Mouse (Mus musculus) forebrain, embryonic 14.5 days (tissue): Measurements from ENCODE around the gene Klf12. TPM values are rescaled to one million over a fixed set of nuclear protein-coding genes. Genes with fewer than 3 reads are reported as not detected.
"Not testable (repeated sequence)": the region's sequence is repeated elsewhere in the genome, so short reads cannot be mapped to it uniquely, and the experiment has no call there.

Source experiments
- ATAC-seq: fragments of 200-750 bp; cut with Nextera tagmentation; 2 replicates; pipeline ENCODE4 v1.8.0; 2017; ENCODE audit warnings: mild to moderate bottlenecking, moderate library complexity
- DNase-seq: peaks from one replicate; pipeline ENCODE4 v3.0.0-alpha.2; 2015; ENCODE audit warnings: low spot score
- H3K27ac ChIP-seq: fragments of 300-500 bp; sonication (generic); 2 replicates; pipeline ENCODE4 v1.5.1; 2014; ENCODE audit warnings: low read depth, mild to moderate bottlenecking, control low read depth, low read length, moderate library complexity
- H3K27me3 ChIP-seq: fragments of 300-500 bp; sonication (generic); replicated peaks from 2 replicates; pipeline ENCODE4 v1.6.1; 2014; ENCODE audit warnings: low read length, control low read depth, mixed read lengths; ENCODE audit not compliant: control insufficient read depth, insufficient read depth
- H3K36me3 ChIP-seq: fragments of 300-500 bp; sonication (generic); 2 replicates; pipeline ENCODE4 v1.6.1; 2014; ENCODE audit warnings: low read length, control low read depth; ENCODE audit not compliant: control insufficient read depth, insufficient read depth
- H3K4me1 ChIP-seq: fragments of 300-500 bp; sonication (generic); 2 replicates; pipeline ENCODE4 v1.6.1; 2014; ENCODE audit warnings: antibody characterized with exemption, low read length, control low read depth; ENCODE audit not compliant: control insufficient read depth, insufficient read depth
- H3K4me2 ChIP-seq: fragments of 300-500 bp; sonication (generic); 2 replicates; pipeline ENCODE4 v1.6.1; 2014; ENCODE audit warnings: mild to moderate bottlenecking, control low read depth, low read length
- H3K4me3 ChIP-seq: fragments of 300-500 bp; sonication (generic); 2 replicates; pipeline ENCODE4 v1.5.1; 2014; ENCODE audit warnings: low read depth, low read length, control low read depth
- H3K9ac ChIP-seq: fragments of 300-500 bp; sonication (generic); 2 replicates; pipeline ENCODE4 v1.6.1; 2014; ENCODE audit warnings: mild to moderate bottlenecking, low read length, control low read depth, moderate library complexity
- H3K9me3 ChIP-seq: fragments of 300-500 bp; sonication (generic); replicated peaks from 2 replicates; pipeline ENCODE4 v1.6.1; 2016; ENCODE audit warnings: low read length, control low read depth, mixed read lengths; ENCODE audit not compliant: control insufficient read depth
- WGBS: fragments of 180-500 bp; shearing (Covaris S2); extraction: QIAGEN DNeasy Blood & Tissue Kit; methylation state at CpG from one replicate; pipeline ENCODE4 v1.1.7; 2014; 5-methylcytosine and 5-hydroxymethylcytosine counted together
- polyA plus RNA-seq: library from polyadenylated mRNA; unstranded; fragments of >200 nt; fragmentation: Nextera tagmentation; extraction: Ambion mirVana; gene quantifications from 2 replicates; pipeline ENCODE4 v1.2.1, GENCODE M21; 2014

Gene Klf12
- polyA plus RNA-seq, 1 experiment from 2014 or later: 16.3 TPM

DNA sequence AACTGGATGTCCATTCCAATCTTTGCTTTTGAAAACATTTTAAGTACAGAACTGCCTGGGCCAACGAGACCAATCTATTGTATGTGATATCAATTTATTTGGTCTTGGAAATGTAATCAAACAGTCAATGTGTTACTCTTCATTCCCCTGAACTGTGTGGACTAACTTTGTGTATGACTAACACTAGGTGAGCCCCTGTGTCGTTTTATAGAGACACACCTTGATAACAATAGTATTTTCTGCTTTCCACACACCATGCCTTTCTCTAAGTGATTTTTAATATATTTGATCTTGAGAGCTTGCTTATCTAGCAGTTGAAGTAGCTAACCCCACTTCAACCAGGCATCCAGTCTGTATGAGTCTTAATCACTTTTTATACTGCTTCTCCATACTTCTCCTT, 398.0 kb downstream of the Klf12 start:
- H3K4me1 ChIP-seq: no peaks in the 10 kb centered on the region
- H3K9ac ChIP-seq: no peak overlapping the region
- WGBS: 88% methylated on average over 2 of the region's 2 CpGs
- no peaks in the 10 kb centered on the region for H3K36me3 ChIP-seq
- no peaks in the 10 kb centered on the region for H3K27me3 ChIP-seq
- no peak overlapping the region for H3K4me3 ChIP-seq
- no peak for DNase-seq
- no peak overlapping the region for H3K4me2 ChIP-seq
- no peak overlapping the region for H3K27ac ChIP-seq
- ATAC-seq: no peak
- H3K9me3 ChIP-seq: no peaks in the 10 kb centered on the region

DNA sequence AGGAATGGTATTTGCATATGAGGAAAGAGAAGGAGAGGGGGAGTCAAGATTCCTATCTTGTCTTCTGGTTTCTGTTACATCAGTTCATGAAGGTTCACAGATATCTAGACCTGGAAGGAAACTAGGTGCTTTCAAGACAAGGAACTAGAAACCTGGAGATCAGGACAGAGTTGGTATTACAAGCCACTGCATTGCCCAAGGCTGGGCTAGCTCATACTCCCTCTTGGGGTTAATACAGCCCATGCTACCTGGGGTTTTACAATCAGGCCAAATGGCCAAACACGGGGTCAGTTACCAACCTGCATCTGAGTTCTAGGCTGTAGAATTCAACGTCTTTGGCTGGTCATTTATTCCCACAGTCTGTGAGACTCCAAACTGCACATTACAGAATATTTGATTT, 398.9 kb downstream of the Klf12 start:
- DNase-seq (no peak), ATAC-seq (no peak)
- 88% methylated on average over 2 of the region's 2 CpGs for WGBS
- Histone ChIP-seq H3K9me3 (no peaks in the 10 kb centered on the region), H3K36me3 (no peaks in the 10 kb centered on the region), H3K27me3 (no peaks in the 10 kb centered on the region), H3K4me2 (no peak overlapping the region), H3K4me1 (no peaks in the 10 kb centered on the region), H3K9ac (no peak overlapping the region), H3K27ac (no peak overlapping the region), H3K4me3 (no peak overlapping the region)

DNA sequence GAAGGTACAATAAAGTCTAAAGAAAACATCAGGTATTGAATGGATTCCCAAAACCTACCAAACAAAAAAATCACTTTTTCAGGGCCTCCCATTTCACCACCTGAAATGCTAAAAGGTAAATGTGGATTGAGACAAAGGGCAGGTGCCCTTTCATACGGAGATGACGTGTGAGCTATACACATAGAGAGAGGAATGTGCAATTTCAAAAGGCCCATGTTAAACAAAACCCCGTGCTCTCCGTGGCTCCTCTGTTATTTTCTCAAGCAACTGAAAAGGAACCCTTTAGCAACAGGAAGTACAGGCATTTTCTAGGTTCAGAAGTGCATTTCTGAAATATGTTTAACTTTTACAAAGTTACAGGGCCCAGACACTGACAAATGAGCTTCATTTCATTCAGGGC, 399.4 kb downstream of the Klf12 start:
- no peaks in the 10 kb centered on the region for H3K4me1 ChIP-seq
- no peaks in the 10 kb centered on the region for H3K27me3 ChIP-seq
- no peak for DNase-seq
- H3K9me3 ChIP-seq: no peaks in the 10 kb centered on the region
- H3K9ac ChIP-seq: no peak overlapping the region
- 47% methylated on average over 4 of the region's 4 CpGs for WGBS
- H3K36me3 ChIP-seq: no peaks in the 10 kb centered on the region
- no peak for ATAC-seq
- H3K27ac ChIP-seq: no peak overlapping the region
- no peak overlapping the region for H3K4me2 ChIP-seq
- no peak overlapping the region for H3K4me3 ChIP-seq

DNA sequence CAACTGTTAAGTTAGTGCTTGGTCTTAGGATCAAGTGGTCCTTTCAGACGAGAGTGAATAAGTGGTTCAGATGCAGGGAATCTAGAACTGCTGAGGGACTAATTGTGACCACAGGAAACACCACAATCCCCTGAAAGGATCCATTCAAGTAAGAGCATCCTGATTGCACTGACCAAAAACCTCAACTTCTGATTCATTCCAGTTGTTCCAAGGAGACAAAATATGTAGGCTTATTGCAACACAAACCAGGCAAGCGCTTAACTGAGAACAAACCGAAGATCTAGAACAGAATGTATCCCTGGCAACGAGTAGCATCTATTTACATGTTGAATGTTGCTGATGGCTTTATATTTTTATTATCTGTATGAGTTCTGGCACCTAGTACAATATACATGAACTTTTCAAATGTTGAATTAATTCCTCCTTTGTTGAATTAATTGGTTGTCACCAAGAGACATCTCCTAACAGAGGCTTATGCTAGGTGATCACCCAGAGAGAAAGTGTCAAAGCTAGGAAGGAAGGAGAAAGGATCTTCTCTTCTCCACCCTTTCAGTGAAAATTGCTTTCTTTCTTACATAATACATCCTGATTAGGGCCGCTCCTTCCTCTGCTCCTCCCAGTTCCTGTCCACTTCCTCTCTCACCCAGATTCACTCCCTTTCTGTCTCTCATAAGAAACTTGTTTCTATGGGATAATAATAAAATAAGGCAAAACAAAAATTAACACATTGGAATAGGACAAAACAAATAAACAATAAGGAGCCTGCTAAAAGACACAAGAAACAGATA, 407.5 kb downstream of the Klf12 start:
- peaks cover 15% of the 10 kb centered on the region for H3K36me3 ChIP-seq
- H3K9me3 ChIP-seq: no peaks in the 10 kb centered on the region
- H3K4me1 ChIP-seq: no peaks in the 10 kb centered on the region
- no peak overlapping the region for H3K27ac ChIP-seq
- H3K27me3 ChIP-seq: no peaks in the 10 kb centered on the region
- H3K4me2 ChIP-seq: no peak overlapping the region
- ATAC-seq (no peak), DNase-seq (no peak)
- H3K4me3 ChIP-seq: no peak overlapping the region
- H3K9ac ChIP-seq: no peak overlapping the region
- WGBS: 76% methylated on average over 5 of the region's 5 CpGs

DNA sequence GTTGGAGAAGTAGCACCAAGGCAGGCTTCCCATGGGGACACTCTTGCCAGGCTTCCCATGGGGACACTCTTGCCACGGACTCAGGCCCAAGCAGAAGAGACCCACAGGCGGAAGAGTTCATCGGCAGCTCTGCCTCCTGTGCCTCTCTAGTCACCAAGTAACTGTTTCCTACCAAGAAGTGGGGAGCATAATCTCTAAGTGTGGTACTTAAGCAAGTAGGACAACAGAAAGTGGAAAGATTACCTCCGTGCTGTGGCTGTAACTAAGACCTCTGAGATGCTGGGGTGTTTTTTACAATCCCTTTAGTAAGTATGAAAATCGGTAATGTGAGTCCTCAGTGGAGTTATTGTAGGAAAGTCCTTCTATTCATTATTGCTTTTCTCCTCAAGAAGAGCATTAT, 410.8 kb downstream of the Klf12 start:
- no peak for ATAC-seq
- Histone ChIP-seq H3K36me3 (peaks cover 15% of the 10 kb centered on the region), H3K27ac (no peak overlapping the region), H3K4me2 (no peak overlapping the region), H3K9ac (no peak overlapping the region), H3K27me3 (no peaks in the 10 kb centered on the region), H3K9me3 (no peaks in the 10 kb centered on the region), H3K4me1 (no peaks in the 10 kb centered on the region), H3K4me3 (no peak overlapping the region)
- WGBS: 92% methylated on average over 5 of the region's 5 CpGs
- DNase-seq: no peak

DNA sequence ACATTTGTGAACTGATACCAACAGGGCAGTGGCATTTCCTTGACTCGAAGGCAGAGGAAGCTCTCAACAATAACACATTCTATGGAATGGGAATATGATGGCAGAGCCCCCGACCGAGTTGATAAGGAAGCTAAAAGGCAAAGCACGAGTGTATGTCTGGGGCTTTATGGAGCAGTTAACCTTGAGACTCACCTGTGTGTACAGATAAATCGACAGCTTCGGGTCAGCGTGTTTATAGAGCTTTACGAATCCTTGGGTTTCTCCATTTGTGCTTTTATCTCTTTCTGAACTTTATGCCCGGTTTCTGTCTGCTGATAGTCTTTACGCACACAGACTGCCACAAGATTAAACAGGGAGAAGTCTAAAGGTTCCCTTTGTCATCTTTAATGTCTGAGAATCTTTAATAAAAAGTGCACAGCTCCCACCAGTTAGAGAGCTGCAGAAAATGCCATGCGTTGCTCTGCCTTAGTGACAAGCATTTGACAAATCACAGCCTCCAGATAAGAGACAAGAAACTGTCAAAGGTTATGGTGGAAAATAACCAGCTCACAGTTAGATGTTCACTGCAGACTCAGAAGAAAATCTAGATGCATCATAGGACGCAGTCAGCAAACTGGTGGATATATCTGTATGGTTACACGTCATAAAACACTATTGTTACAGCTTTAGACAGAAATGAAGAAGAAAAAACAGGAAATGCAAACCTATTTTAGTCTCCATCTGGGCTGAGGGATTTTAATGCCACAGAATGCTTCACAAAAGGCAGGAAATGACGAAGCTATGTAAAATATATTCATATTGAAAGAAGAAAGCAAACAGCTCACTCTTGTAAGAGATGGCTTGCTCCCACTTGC, 428.1 kb downstream of the Klf12 start:
- Histone ChIP-seq H3K27ac (no peak overlapping the region), H3K4me1 (no peaks in the 10 kb centered on the region), H3K9ac (no peak overlapping the region), H3K27me3 (no peaks in the 10 kb centered on the region), H3K9me3 (no peaks in the 10 kb centered on the region), H3K4me3 (no peak overlapping the region), H3K36me3 (no peaks in the 10 kb centered on the region), H3K4me2 (no peak overlapping the region)
- 89% methylated on average over 14 of the region's 14 CpGs for WGBS
- ATAC-seq: no peak
- peak; percentile 4 for DNase-seq

DNA sequence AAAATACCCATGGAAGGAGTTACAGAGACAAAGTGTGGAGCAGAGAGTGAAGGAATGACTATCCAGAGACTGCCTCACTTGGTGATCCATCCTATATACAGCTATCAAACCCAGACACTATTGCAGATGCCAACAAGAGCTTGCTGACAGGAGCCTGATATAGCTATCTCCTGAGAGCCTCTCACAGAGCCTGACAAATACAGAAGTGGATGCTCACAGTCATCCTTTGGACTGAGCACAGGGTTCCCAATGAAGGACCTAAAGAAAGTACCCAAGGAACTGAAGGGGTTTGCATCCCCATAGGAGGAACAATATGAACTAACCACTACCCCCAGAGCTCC, 430.0 kb downstream of the Klf12 start:
- H3K9me3 ChIP-seq, H3K27me3 ChIP-seq, ATAC-seq, DNase-seq, H3K27ac ChIP-seq, H3K4me3 ChIP-seq, H3K4me1 ChIP-seq, H3K4me2 ChIP-seq, H3K36me3 ChIP-seq, H3K9ac ChIP-seq: not testable (repeated sequence)

DNA sequence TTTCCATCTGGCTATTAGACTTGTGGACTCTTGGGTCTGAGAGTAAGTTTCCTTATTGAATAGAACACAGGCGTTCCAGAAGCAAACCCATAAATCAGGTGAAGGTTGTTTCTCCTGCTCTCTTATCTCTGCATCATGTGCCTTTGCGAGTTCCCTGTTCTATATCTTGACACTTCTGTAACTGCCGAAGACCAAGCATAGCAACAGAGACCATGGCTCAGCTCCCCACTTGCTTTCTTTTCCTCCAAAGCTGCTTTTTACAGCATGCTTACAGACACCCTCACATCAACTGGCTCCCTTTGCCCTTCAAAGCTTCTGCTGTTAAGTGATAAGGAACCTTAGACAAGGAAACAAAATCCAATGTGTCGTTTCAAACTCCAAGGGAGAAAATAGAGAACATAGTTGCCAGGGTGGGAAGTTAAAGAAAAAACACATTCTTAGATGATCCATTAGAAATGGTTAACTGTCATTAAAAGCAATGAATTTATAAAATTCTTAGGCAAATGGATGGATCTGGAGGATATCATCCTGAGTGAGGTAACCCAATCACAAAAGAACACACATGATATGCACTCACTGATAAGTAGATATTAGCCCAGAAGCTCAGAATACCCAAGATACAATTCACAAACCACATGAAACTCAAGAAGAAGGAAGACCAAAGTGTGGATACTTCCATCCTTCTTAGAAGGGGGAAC, 430.6 kb downstream of the Klf12 start:
- H3K27ac ChIP-seq, ATAC-seq, H3K9me3 ChIP-seq, H3K9ac ChIP-seq, H3K4me2 ChIP-seq, H3K4me1 ChIP-seq, DNase-seq, H3K4me3 ChIP-seq, H3K36me3 ChIP-seq, H3K27me3 ChIP-seq: not testable (repeated sequence)
- whole genome bisulfite sequencing: 92% methylated on average over 4 of the region's 4 CpGs

DNA sequence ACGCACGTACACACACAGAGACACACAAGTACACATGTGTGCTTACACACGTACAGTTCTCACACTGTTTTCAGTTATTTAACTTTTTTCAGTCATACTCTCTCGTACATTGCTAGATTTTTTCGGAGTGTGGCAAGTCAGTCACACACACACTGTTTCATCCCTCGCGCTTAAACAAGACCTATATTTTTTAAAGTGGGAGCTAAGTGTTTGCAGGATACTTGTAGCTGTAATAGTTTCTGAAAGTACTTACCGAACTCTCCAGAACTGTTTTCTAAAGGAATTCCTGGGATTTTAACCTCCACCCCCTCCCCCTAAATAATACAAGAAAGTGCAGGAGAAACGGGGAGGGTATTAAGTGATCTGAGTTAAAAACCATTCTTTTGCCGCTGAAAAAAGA, 434.1 kb downstream of the Klf12 start:
- H3K36me3 ChIP-seq: no peaks in the 10 kb centered on the region
- no peak overlapping the region for H3K4me2 ChIP-seq
- WGBS: 85% methylated on average over 10 of the region's 10 CpGs
- H3K27ac ChIP-seq: no peak overlapping the region
- no peaks in the 10 kb centered on the region for H3K9me3 ChIP-seq
- no peaks in the 10 kb centered on the region for H3K4me1 ChIP-seq
- H3K4me3 ChIP-seq: no peak overlapping the region
- H3K9ac ChIP-seq: no peak overlapping the region
- no peaks in the 10 kb centered on the region for H3K27me3 ChIP-seq
- DNase-seq (no peak), ATAC-seq (no peak)
